Mouse (Mus musculus) embryonic facial prominence, embryonic 13.5 days (tissue): ENCODE results near the gene Cd7. TPM values are rescaled to one million over a fixed set of nuclear protein-coding genes. Genes with fewer than 3 reads are reported as not detected.
"Not testable (repeated sequence)": the region's sequence is repeated elsewhere in the genome, so short reads cannot be mapped to it uniquely, and the experiment has no call there.

ENCODE experiments used
- ATAC-seq: fragments of 200-750 bp; cut with Nextera tagmentation; 2 replicates; pipeline ENCODE4 v1.8.0; 2017; ENCODE audit warnings: low read depth; ENCODE audit not compliant: insufficient number of reproducible peaks, insufficient read depth, low FRiP score, low TSS enrichment
- H3K27ac ChIP-seq: fragments of 300-500 bp; sonication (generic); 2 replicates; pipeline ENCODE4 v1.5.1; 2015; ENCODE audit warnings: moderate library complexity, mild to moderate bottlenecking, inconsistent platforms
- H3K27me3 ChIP-seq: fragments of 300-500 bp; sonication (generic); 2 replicates; pipeline ENCODE4 v1.6.1; 2015; ENCODE audit warnings: mild to moderate bottlenecking, inconsistent platforms
- H3K36me3 ChIP-seq: fragments of 300-500 bp; sonication (generic); 2 replicates; pipeline ENCODE4 v1.6.1; 2015; ENCODE audit warnings: mild to moderate bottlenecking, inconsistent platforms
- H3K4me1 ChIP-seq: fragments of 300-500 bp; sonication (generic); 2 replicates; pipeline ENCODE4 v1.6.1; 2015; ENCODE audit warnings: inconsistent platforms
- H3K4me2 ChIP-seq: fragments of 300-500 bp; sonication (generic); 2 replicates; pipeline ENCODE4 v1.6.1; 2015; ENCODE audit warnings: moderate library complexity, mild to moderate bottlenecking, inconsistent platforms
- H3K4me3 ChIP-seq: fragments of 300-500 bp; sonication (generic); 2 replicates; pipeline ENCODE4 v1.5.1; 2015; ENCODE audit warnings: mild to moderate bottlenecking, inconsistent platforms
- H3K9ac ChIP-seq: fragments of 300-500 bp; sonication (generic); 2 replicates; pipeline ENCODE4 v1.6.1; 2015; ENCODE audit warnings: mild to moderate bottlenecking, inconsistent platforms
- H3K9me3 ChIP-seq: fragments of 300-500 bp; sonication (generic); 2 replicates; pipeline ENCODE4 v1.6.1; 2016; ENCODE audit warnings: inconsistent platforms
- WGBS: fragments of 180-500 bp; shearing (Covaris S2); methylation state at CpG from one replicate; pipeline ENCODE4 v1.1.7; 2015; ENCODE audit warnings: mixed read lengths; 5-methylcytosine and 5-hydroxymethylcytosine counted together
- polyA plus RNA-seq: library from polyadenylated mRNA; unstranded; fragments of >200 nt; fragmentation: Nextera tagmentation; extraction: Ambion mirVana; gene quantifications from 2 replicates; pipeline ENCODE4 v1.2.1, GENCODE M21; 2015

Gene Cd7
- polyA plus RNA-seq, result 0.28 and 0.49 TPM in 2 replicates

GRCm38 (mm10) chr11:121039302-121039701 lies at the start of gene Cd7:
Gene Cd7, minus strand, starts transcription at chr11:121039418.
- Histone ChIP-seq H3K36me3 (no peaks in the 10 kb centered on the region), H3K9ac (no peak within 1 kb of the TSS), H3K4me2 (no peak within 1 kb of the TSS), H3K4me3 (no peak within 1 kb of the TSS), H3K9me3 (no peaks in the 10 kb centered on the region), H3K27ac (no peak within 1 kb of the TSS), H3K4me1 (no peaks in the 10 kb centered on the region), H3K27me3 (peaks cover 3% of the 10 kb centered on the region; the same call in 1 of the 2 replicates)
- WGBS, result 68% methylated on average over 5 of the region's 5 CpGs
- no peak for ATAC-seq

- Histone ChIP-seq H3K27me3 (no peaks in the 10 kb centered on the region), H3K36me3 (no peaks in the 10 kb centered on the region), H3K9ac (no peak overlapping the region), H3K9me3 (no peaks in the 10 kb centered on the region), H3K4me3 (no peak overlapping the region), H3K4me1 (0 out of 2 replicates have a peak, but pooled peaks cover 5% of the 10 kb centered on the region), H3K27ac (no peak overlapping the region), H3K4me2 (no peak overlapping the region)
- ATAC-seq, result no peak
- 72% methylated on average over 6 of the region's 6 CpGs for WGBS
Measured at GRCm38 (mm10) chr11:121088997-121089396, 49.8 kb upstream of the Cd7 start.

- H3K36me3 ChIP-seq, result no peaks in the 10 kb centered on the region
- H3K9ac ChIP-seq, result no peak overlapping the region
- H3K4me3 ChIP-seq, result no peak overlapping the region
- ATAC-seq, result no peak
- H3K4me1 ChIP-seq, result 0 out of 2 replicates have a peak, but pooled peaks cover 5% of the 10 kb centered on the region
- H3K27ac ChIP-seq, result no peak overlapping the region
- H3K9me3 ChIP-seq, result no peaks in the 10 kb centered on the region
- H3K27me3 ChIP-seq, result no peaks in the 10 kb centered on the region
- no peak overlapping the region for H3K4me2 ChIP-seq
- WGBS, result 52% methylated on average over 4 of the region's 4 CpGs
Measured at GRCm38 (mm10) chr11:121086296-121086695, 47.1 kb upstream of the Cd7 start.

- Histone ChIP-seq H3K9ac (no peak overlapping the region), H3K4me3 (no peak overlapping the region), H3K4me1 (0 out of 2 replicates have a peak, but pooled peaks cover 5% of the 10 kb centered on the region), H3K36me3 (no peaks in the 10 kb centered on the region), H3K27me3 (no peaks in the 10 kb centered on the region), H3K4me2 (no peak overlapping the region), H3K9me3 (no peaks in the 10 kb centered on the region), H3K27ac (no peak overlapping the region)
- 69% methylated on average over 5 of the region's 5 CpGs for WGBS
- ATAC-seq, result no peak
Measured at GRCm38 (mm10) chr11:121085181-121085580, 46.0 kb upstream of the Cd7 start.

- no peak overlapping the region for H3K4me2 ChIP-seq
- 67% methylated on average over 6 of the region's 6 CpGs for WGBS
- H3K9me3 ChIP-seq, result no peaks in the 10 kb centered on the region
- H3K4me1 ChIP-seq, result 0 out of 2 replicates have a peak, but pooled peaks cover 5% of the 10 kb centered on the region
- ATAC-seq, result no peak
- no peak overlapping the region for H3K9ac ChIP-seq
- H3K4me3 ChIP-seq, result no peak overlapping the region
- no peaks in the 10 kb centered on the region for H3K36me3 ChIP-seq
- H3K27ac ChIP-seq, result no peak overlapping the region
- no peaks in the 10 kb centered on the region for H3K27me3 ChIP-seq
Measured at GRCm38 (mm10) chr11:121082857-121083500, 43.8 kb upstream of the Cd7 start.

GRCm38 (mm10) chr11:121082250-121082649 lies 43.0 kb upstream of the Cd7 start:
- Histone ChIP-seq H3K4me3 (no peak overlapping the region), H3K36me3 (no peaks in the 10 kb centered on the region), H3K27ac (no peak overlapping the region), H3K9me3 (no peaks in the 10 kb centered on the region), H3K4me2 (no peak overlapping the region), H3K4me1 (0 out of 2 replicates have a peak, but pooled peaks cover 5% of the 10 kb centered on the region), H3K27me3 (no peaks in the 10 kb centered on the region), H3K9ac (no peak overlapping the region)
- 84% methylated on average over 3 of the region's 3 CpGs for WGBS
- no peak for ATAC-seq

- H3K4me2 ChIP-seq, result no peak within 1 kb of the TSS
Measured at GRCm38 (mm10) chr11:121081120-121081519, 41.9 kb upstream of the Cd7 start, which contains the start of gene Sectm1a. Gene Sectm1a, minus strand, starts transcription at chr11:121081220.

GRCm38 (mm10) chr11:121080330-121080729 lies 41.1 kb upstream of the Cd7 start:
- H3K9me3 ChIP-seq, result no peaks in the 10 kb centered on the region
- H3K36me3 ChIP-seq, result no peaks in the 10 kb centered on the region
- no peak overlapping the region for H3K27ac ChIP-seq
- no peak overlapping the region for H3K9ac ChIP-seq
- H3K4me3 ChIP-seq, result no peak overlapping the region
- no peaks in the 10 kb centered on the region for H3K27me3 ChIP-seq
- no peak overlapping the region for H3K4me2 ChIP-seq
- no peaks in the 10 kb centered on the region for H3K4me1 ChIP-seq
- 92% methylated on average over 8 of the region's 8 CpGs for WGBS
- no peak for ATAC-seq

More at GRCm38 (mm10) chr11:121081120-121081519, 41.9 kb upstream of the Cd7 start, which contains the start of gene Sectm1a:
- ATAC-seq, result no peak
- Histone ChIP-seq H3K27ac (no peak within 1 kb of the TSS), H3K27me3 (no peaks in the 10 kb centered on the region), H3K9ac (no peak within 1 kb of the TSS), H3K9me3 (no peaks in the 10 kb centered on the region), H3K36me3 (no peaks in the 10 kb centered on the region), H3K4me1 (0 out of 2 replicates have a peak, but pooled peaks cover 4% of the 10 kb centered on the region), H3K4me3 (no peak within 1 kb of the TSS)
- WGBS, result 67% methylated on average over 3 of the region's 3 CpGs

- 73% methylated on average over 5 of the region's 5 CpGs for WGBS
- Histone ChIP-seq H3K27ac (no peak overlapping the region), H3K27me3 (no peaks in the 10 kb centered on the region)
Measured at GRCm38 (mm10) chr11:121075655-121076054, 36.4 kb upstream of the Cd7 start.

GRCm38 (mm10) chr11:121069662-121070061 lies 30.4 kb upstream of the Cd7 start:
- H3K4me2 ChIP-seq, H3K27me3 ChIP-seq, H3K27ac ChIP-seq, H3K9ac ChIP-seq, ATAC-seq, H3K36me3 ChIP-seq, H3K4me3 ChIP-seq, H3K9me3 ChIP-seq, H3K4me1 ChIP-seq: not testable (repeated sequence)
- 92% methylated on average over 12 of the region's 16 CpGs for WGBS

More at GRCm38 (mm10) chr11:121075655-121076054, 36.4 kb upstream of the Cd7 start:
- Histone ChIP-seq H3K4me2 (no peak overlapping the region), H3K9ac (no peak overlapping the region), H3K36me3 (no peaks in the 10 kb centered on the region), H3K4me3 (no peak overlapping the region), H3K9me3 (no peaks in the 10 kb centered on the region), H3K4me1 (no peaks in the 10 kb centered on the region)
- ATAC-seq, result no peak

- H3K9me3 ChIP-seq, result no peaks in the 10 kb centered on the region
- ATAC-seq, result no peak
- no peak overlapping the region for H3K4me3 ChIP-seq
- no peaks in the 10 kb centered on the region for H3K27me3 ChIP-seq
- H3K4me2 ChIP-seq, result no peak overlapping the region
- H3K4me1 ChIP-seq, result no peaks in the 10 kb centered on the region
- no peaks in the 10 kb centered on the region for H3K36me3 ChIP-seq
- H3K9ac ChIP-seq, result no peak overlapping the region
- 94% methylated on average over 2 of the region's 2 CpGs for WGBS
- H3K27ac ChIP-seq, result no peak overlapping the region
Measured at GRCm38 (mm10) chr11:121067895-121068294, 28.7 kb upstream of the Cd7 start.

GRCm38 (mm10) chr11:121064197-121064596 lies 25.0 kb upstream of the Cd7 start:
- H3K4me1 ChIP-seq, result no peaks in the 10 kb centered on the region
- H3K4me3 ChIP-seq, result no peak overlapping the region
- H3K27ac ChIP-seq, result no peak overlapping the region
- no peak overlapping the region for H3K9ac ChIP-seq
- no peak for ATAC-seq
- no peaks in the 10 kb centered on the region for H3K27me3 ChIP-seq
- no peak overlapping the region for H3K4me2 ChIP-seq
- no peaks in the 10 kb centered on the region for H3K36me3 ChIP-seq
- H3K9me3 ChIP-seq, result no peaks in the 10 kb centered on the region
- 84% methylated on average over 3 of the region's 3 CpGs for WGBS
